Mouse (Mus musculus): ENCODE data around the gene Dzip1l. TPM values are rescaled to one million over a fixed set of nuclear protein-coding genes. Genes with fewer than 3 reads are reported as not detected.

The Dzip1l gene
- polyA plus RNA-seq, 1 experiment from 2014 or later = 31.7 TPM

DNA sequence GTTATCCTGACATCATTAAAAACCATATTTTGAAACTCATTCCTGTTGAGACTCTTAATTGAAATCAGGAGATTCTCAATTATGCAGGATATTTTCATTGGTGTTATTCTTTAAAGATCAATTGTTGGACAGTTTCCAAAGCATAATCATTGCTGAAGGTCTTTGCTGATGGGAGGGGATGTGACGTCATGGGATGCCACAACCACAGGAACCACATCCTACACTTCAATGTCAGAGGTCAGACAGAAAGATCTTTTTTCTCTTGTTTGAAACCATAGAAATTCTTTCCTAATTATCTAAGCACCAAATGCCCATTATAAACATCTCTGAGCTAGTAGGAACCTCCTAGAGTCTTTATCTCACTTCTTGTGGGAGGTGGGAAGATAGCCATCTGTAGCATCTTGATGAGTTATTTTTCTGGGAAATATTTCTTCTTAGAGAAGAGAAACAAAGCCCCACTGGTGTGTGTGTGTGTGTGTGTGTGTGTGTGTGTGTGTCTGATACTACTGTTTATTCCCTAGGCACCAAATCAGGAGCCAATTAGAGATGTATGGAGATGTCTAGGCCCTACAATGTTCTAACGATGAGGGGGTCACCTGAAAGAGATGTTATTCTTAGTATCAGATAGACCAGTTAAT is 70.6 kb downstream of the Dzip1l start:
- Histone ChIP-seq H3K27me3 (no peaks in the 10 kb centered on the region), H3K9ac (no peak overlapping the region), H3K36me3 (no peaks in the 10 kb centered on the region), H3K9me3 (no peaks in the 10 kb centered on the region), H3K4me3 (no peak overlapping the region), H3K27ac (no peak overlapping the region), H3K4me1 (no peaks in the 10 kb centered on the region), H3K4me2 (no peak overlapping the region)
- WGBS = 62% methylated on average over 2 of the region's 2 CpGs
- no peak for ATAC-seq (ENCODE audit: insufficient number of reproducible peaks, insufficient read depth, low FRiP score, low TSS enrichment, low read depth)

DNA sequence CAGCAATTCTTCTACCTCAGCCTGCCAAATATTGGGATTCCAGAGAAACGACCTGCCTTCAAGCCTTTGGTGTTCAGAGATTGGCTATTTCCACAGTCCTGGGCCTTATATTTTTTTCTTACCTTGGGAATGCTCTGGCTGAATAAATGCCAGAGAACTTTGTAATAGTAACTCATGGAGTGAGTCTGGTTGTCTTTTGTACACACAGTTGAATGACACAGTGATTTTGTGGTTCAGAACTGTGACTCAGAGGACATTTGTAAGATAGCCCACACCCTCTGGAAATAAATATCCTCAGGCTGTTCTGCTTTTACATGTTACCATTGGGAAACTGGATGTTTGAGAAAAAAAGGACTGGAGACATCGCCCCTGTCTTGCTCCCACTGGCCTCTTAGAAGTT is 71.9 kb downstream of the Dzip1l start:
- H3K4me2 ChIP-seq = no peak overlapping the region
- no peaks in the 10 kb centered on the region for H3K36me3 ChIP-seq
- H3K27me3 ChIP-seq = no peaks in the 10 kb centered on the region
- no peak overlapping the region for H3K27ac ChIP-seq
- H3K9me3 ChIP-seq = no peaks in the 10 kb centered on the region
- no peaks in the 10 kb centered on the region for H3K4me1 ChIP-seq
- H3K4me3 ChIP-seq = no peak overlapping the region
- H3K9ac ChIP-seq = no peak overlapping the region
- ATAC-seq (ENCODE audit: insufficient number of reproducible peaks, insufficient read depth, low FRiP score, low TSS enrichment, low read depth) = no peak
- WGBS = 87% methylated on average over 2 of the region's 2 CpGs

DNA sequence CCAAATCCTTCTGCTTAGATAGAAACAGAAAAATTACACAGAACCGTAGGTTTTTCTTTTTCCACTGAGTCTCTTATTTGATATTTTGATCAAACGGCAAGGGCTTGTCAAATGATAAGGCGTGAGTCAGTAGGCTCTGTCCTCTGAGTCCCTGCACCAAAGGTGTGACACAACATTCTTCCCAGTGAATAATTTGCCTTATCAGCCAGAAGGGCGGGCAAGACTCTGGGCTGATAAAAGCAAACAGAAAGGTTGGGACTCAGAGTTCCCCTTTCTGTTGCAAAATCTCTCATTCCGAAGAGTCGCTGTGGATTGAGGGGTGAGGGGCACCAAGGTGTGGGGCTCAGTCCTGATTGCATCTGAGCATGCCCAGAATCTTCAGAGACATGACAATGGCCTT is 72.9 kb downstream of the Dzip1l start:
- 91% methylated on average over 6 of the region's 6 CpGs for WGBS
- H3K9ac ChIP-seq = no peak overlapping the region
- H3K36me3 ChIP-seq = no peaks in the 10 kb centered on the region
- H3K9me3 ChIP-seq = no peaks in the 10 kb centered on the region
- H3K4me1 ChIP-seq = no peaks in the 10 kb centered on the region
- H3K4me3 ChIP-seq = no peak overlapping the region
- no peaks in the 10 kb centered on the region for H3K27me3 ChIP-seq
- no peak overlapping the region for H3K4me2 ChIP-seq
- H3K27ac ChIP-seq = no peak overlapping the region
- no peak for ATAC-seq (ENCODE audit: insufficient number of reproducible peaks, insufficient read depth, low FRiP score, low TSS enrichment, low read depth)

DNA sequence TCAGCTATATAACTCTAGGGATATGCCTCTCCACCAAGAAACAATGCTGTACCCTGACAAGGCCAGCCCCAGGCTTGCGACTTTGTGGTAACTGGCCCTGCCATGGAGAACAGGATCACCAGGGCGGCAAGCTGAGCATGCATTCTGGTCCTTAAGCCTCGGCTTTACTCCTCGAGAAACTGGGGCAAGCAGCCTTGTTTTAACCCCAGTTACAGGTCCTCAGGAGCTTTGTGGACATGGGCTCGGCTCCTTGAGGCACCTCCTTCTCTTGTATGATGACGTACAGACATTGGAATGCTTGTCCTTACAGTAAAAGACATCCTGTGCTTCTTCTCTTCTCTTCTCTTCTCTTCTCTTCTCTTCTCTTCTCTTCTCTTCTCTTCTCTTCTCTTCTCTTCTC is 74.4 kb downstream of the Dzip1l start:
- no peak overlapping the region for H3K4me2 ChIP-seq
- H3K9me3 ChIP-seq = no peaks in the 10 kb centered on the region
- no peak overlapping the region for H3K27ac ChIP-seq
- no peaks in the 10 kb centered on the region for H3K36me3 ChIP-seq
- H3K27me3 ChIP-seq = no peaks in the 10 kb centered on the region
- no peak overlapping the region for H3K9ac ChIP-seq
- no peak overlapping the region for H3K4me3 ChIP-seq
- no peaks in the 10 kb centered on the region for H3K4me1 ChIP-seq
- 77% methylated on average over 6 of the region's 6 CpGs for WGBS
- no peak for ATAC-seq (ENCODE audit: insufficient number of reproducible peaks, insufficient read depth, low FRiP score, low TSS enrichment, low read depth)

DNA sequence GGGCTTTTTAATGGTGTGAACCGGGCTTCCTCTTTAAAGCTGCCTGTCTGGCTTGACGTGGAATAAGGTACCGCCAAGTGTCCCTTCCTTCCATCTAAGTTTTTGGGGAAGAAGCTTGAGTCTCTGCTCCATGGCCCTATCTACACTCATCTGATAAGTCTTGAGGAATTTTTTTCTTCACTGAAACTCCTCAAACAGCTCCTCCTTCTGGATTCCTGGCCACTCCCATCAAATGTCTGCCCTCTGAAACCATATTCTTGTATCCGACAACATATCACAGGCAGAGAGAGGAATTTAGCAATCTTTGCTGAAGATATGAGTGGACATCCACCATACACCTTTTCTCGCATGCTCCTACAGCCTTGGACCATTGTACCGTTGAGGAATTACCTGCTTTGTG is 77.0 kb downstream of the Dzip1l start:
- Histone ChIP-seq H3K27me3 (no peaks in the 10 kb centered on the region), H3K4me3 (no peak overlapping the region), H3K9ac (no peak overlapping the region), H3K36me3 (no peaks in the 10 kb centered on the region), H3K4me2 (no peak overlapping the region), H3K27ac (no peak overlapping the region), H3K9me3 (no peaks in the 10 kb centered on the region), H3K4me1 (no peaks in the 10 kb centered on the region)
- WGBS = 90% methylated on average over 6 of the region's 6 CpGs
- no peak for ATAC-seq (ENCODE audit: insufficient number of reproducible peaks, insufficient read depth, low FRiP score, low TSS enrichment, low read depth)

DNA sequence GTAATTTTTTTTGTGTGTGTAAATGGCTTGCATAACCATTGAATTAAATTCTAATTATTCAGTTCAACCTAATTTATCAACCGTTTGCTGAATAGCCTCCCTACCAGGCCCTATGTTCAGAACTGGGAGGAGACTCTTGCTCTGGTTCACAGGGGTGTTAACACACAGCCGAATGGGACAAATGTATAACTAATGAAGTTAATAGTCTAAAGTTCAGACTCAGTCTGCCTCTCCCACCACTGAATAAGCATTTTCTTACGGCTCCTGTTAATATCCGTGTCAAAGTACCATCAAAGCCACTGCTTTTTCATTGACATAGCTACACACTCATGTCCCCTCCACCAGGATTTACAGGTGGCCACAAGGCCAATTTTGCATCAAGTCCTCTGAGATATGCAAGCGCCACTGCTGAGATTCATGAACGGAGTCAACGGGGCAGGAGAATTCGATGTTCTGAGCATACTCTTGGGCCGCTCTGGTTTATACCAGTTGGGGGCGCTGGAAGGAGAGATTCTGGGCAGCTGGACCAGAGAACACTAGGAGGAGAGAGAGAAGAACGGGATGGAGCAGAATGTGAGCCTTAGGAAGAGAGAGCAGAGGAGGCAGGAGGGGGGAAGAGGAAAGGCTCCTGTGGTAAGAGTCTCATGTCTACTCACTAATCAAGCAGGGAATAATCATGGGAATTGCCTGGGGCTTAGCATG is 78.3 kb downstream of the Dzip1l start:
- no peak overlapping the region for H3K27ac ChIP-seq
- no peak overlapping the region for H3K9ac ChIP-seq
- H3K27me3 ChIP-seq = no peaks in the 10 kb centered on the region
- H3K4me3 ChIP-seq = no peak overlapping the region
- 70% methylated on average over 11 of the region's 11 CpGs for WGBS
- ATAC-seq (ENCODE audit: insufficient number of reproducible peaks, insufficient read depth, low FRiP score, low TSS enrichment, low read depth) = no peak
- no peaks in the 10 kb centered on the region for H3K9me3 ChIP-seq
- no peaks in the 10 kb centered on the region for H3K4me1 ChIP-seq
- H3K36me3 ChIP-seq = no peaks in the 10 kb centered on the region
- no peak overlapping the region for H3K4me2 ChIP-seq

DNA sequence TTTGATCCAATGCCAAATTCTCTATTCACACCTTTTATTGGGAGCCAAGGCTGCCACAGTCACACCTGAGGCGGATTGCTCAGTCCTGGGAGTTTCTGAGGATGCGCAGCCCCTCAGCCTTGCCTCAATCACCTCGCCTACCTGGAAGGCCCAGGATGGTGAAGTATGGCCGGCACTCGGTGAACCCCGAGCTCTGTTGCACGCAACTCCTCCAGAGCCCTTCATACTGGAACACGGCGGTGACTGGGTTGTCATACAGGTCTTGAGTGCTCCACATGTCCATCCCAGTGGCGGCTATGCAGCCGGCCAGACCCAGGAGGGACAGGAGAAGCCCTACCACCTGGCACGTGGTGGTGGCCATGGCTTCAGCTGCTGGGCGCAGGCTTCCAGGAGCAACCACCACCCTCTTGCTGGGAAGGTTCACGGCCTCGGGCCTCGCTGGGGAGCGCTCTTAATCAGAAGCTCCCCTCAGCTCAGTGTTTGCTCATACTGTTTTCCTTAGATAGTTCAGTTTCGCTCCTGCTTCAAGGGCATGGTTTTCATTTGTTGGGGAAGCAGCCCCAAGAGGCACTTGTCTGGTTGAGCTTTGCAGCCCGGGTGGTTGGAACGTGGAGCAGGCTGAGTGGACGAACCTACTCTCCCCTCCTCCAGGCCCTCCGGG is 80.4 kb downstream of the Dzip1l start:
- H3K36me3 ChIP-seq = no peaks in the 10 kb centered on the region
- no peak overlapping the region for H3K27ac ChIP-seq
- H3K27me3 ChIP-seq = no peaks in the 10 kb centered on the region
- no peaks in the 10 kb centered on the region for H3K9me3 ChIP-seq
- H3K4me3 ChIP-seq = no peak overlapping the region
- no peak overlapping the region for H3K9ac ChIP-seq
- H3K4me1 ChIP-seq = no peaks in the 10 kb centered on the region
- no peak for ATAC-seq (ENCODE audit: insufficient number of reproducible peaks, insufficient read depth, low FRiP score, low TSS enrichment, low read depth)
- WGBS = 82% methylated on average over 22 of the region's 22 CpGs
- no peak overlapping the region for H3K4me2 ChIP-seq

DNA sequence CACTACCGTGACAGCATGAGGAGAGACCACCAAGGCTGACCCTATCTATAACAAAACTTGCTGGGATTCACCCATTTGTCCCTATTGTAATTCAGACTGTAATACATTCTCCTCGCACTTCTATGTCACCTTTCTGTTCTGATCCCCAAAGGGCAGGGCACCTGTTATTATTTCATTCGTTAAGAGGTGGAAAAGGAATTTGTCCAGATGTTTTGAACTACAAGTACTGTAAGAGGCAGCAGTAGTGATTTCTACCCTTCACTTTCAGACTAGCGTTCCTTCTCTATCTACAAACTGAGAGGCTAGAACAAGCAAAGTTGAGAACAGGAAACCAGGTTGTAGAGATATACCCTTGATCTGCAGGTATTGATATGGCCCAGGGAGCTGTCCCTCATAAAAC is 81.0 kb downstream of the Dzip1l start:
- Histone ChIP-seq H3K4me2 (no peak overlapping the region), H3K27ac (no peak overlapping the region), H3K4me3 (no peak overlapping the region), H3K9me3 (no peaks in the 10 kb centered on the region), H3K9ac (no peak overlapping the region), H3K4me1 (no peaks in the 10 kb centered on the region), H3K36me3 (no peaks in the 10 kb centered on the region), H3K27me3 (no peaks in the 10 kb centered on the region)
- WGBS = 84% methylated on average over 4 of the region's 4 CpGs
- ATAC-seq (ENCODE audit: insufficient number of reproducible peaks, insufficient read depth, low FRiP score, low TSS enrichment, low read depth) = no peak

DNA sequence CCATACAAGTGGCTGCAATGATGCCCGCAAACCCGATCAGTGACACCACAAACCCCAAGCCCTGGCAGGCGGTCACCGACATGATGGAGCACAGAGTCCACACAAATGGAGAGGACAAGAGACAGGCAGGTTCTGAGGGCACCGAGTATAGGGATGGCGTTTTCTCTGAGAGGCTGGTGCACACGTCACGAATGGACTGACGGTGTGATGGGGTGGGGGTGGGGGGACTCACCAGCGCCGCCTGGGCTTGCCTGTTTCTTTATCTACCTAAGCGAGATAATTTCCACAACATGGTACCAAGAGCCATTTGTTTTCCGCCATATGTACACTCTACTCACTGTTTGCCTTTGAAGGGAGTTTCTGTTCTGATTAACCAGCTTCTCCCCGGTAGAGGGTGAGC is 87.8 kb downstream of the Dzip1l start, which contains the start of gene Cldn18:
Cldn18 (minus strand) TSS at position 134 of the 400 bp plus-strand sequence.
- no peaks in the 10 kb centered on the region for H3K4me1 ChIP-seq
- 82% methylated on average over 14 of the region's 14 CpGs for WGBS
- no peaks in the 10 kb centered on the region for H3K36me3 ChIP-seq
- H3K4me3 ChIP-seq = no peak within 1 kb of the TSS
- no peak within 1 kb of the TSS for H3K4me2 ChIP-seq
- H3K27me3 ChIP-seq = no peaks in the 10 kb centered on the region
- no peak for ATAC-seq (ENCODE audit: insufficient number of reproducible peaks, insufficient read depth, low FRiP score, low TSS enrichment, low read depth)
- no peaks in the 10 kb centered on the region for H3K9me3 ChIP-seq
- no peak within 1 kb of the TSS for H3K27ac ChIP-seq
- no peak within 1 kb of the TSS for H3K9ac ChIP-seq

Other genes with a start within 250 kb of the Dzip1l start
- gene Mras, start 192.1 kb upstream of the Dzip1l start, polyA plus RNA-seq (2015; fragmentation: Nextera tagmentation; extraction: Ambion mirVana) = 28.3 and 31.2 TPM in 2 replicates
- 0.32 TPM in 1 of 2 replicates, not detected in the other for gene Nme9, start 178.0 kb upstream of the Dzip1l start, polyA plus RNA-seq (2015; fragmentation: Nextera tagmentation; extraction: Ambion mirVana)
- 21.7 and 23.7 TPM in 2 replicates for gene Armc8, start 60.6 kb upstream of the Dzip1l start, polyA plus RNA-seq (2015; fragmentation: Nextera tagmentation; extraction: Ambion mirVana)
- 31.6 and 31.7 TPM in 2 replicates for gene Dbr1, start 53.7 kb upstream of the Dzip1l start, polyA plus RNA-seq (2015; fragmentation: Nextera tagmentation; extraction: Ambion mirVana)
- not detected in 2 replicates for gene A4gnt, start 17.0 kb upstream of the Dzip1l start, polyA plus RNA-seq (2015; fragmentation: Nextera tagmentation; extraction: Ambion mirVana)
- 0.15 TPM in 1 of 2 replicates, not detected in the other for gene Cldn18, start 87.8 kb downstream of the Dzip1l start, polyA plus RNA-seq (2015; fragmentation: Nextera tagmentation; extraction: Ambion mirVana)
- gene Sox14, start 246.7 kb downstream of the Dzip1l start, polyA plus RNA-seq (2015; fragmentation: Nextera tagmentation; extraction: Ambion mirVana) = 1.6 and 1.7 TPM in 2 replicates